Mouse (Mus musculus) MEL-GATA-1-ER (cell line): ENCODE measurements around the gene Ccl12.

Experiments used
- DNase-seq: peaks from one replicate; pipeline ENCODE4 v3.0.0-alpha.2; 2012; ENCODE audit warnings: low read depth; ENCODE audit errors: extremely low read depth

The Ccl12 gene

DNA sequence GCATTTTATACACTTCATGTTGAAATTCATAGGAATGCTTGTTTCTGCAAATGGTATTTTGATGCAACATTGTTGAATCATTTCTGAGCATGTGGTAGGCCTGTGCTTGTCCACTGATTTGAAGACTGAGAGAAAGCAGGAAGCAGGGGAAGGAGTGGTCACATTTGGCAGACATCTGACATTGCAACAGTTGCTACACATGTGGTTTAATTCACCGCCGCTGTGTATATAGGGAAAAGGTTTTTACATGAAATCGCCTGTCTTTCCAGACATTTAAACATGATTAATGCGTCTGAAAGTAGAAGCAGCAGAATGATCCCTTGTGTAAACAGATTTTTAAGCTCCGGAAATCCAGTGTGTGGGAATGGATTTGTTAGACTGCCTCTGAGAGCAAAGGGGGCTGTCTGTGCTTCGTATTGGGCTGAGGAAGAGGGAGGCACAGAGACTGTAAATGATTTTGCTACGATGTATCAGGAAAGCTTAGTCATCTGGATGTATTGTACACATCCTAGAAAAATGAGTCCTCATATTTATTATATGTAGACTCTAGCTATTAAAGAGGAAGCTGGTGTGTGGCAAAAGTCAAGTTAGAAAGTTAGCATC, 37.9 kb downstream of the Ccl12 start:
- DNase-seq = no peak
